Mouse (Mus musculus) myocyte (in vitro differentiated cells): ENCODE results near the gene Nif3l1. TPM values are rescaled to one million over a fixed set of nuclear protein-coding genes. Genes with fewer than 3 reads are reported as not detected.

Source experiments
- H3K27me3 ChIP-seq: one replicate; pipeline ENCODE4 v1.6.1; 2011; ENCODE audit not compliant: control insufficient read depth, insufficient read depth, insufficient read length
- H3K36me3 ChIP-seq: one replicate; pipeline ENCODE4 v1.6.1; 2011; ENCODE audit not compliant: control insufficient read depth, insufficient read depth
- H3K4me2 ChIP-seq: one replicate; pipeline ENCODE4 v1.6.1; 2011; ENCODE audit warnings: low read depth, control low read depth
- H3K4me3 ChIP-seq: one replicate; pipeline ENCODE4 v1.5.1; 2011; ENCODE audit warnings: mild to moderate bottlenecking, control low read depth, moderate library complexity
- H3K79me2 ChIP-seq: one replicate; pipeline ENCODE4 v1.6.1; 2011; ENCODE audit not compliant: control insufficient read depth, insufficient read depth
- H3ac ChIP-seq: one replicate; pipeline ENCODE4 v1.6.1; 2011; ENCODE audit not compliant: control insufficient read depth, insufficient read length
- CEBPB ChIP-seq: IDR thresholded peaks from 2 replicates; pipeline ENCODE4 v1.6.1; 2011; ENCODE audit warnings: mild to moderate bottlenecking, moderate library complexity; ENCODE audit not compliant: poor library complexity, insufficient read depth, severe bottlenecking
- E2F4 ChIP-seq: IDR thresholded peaks from one replicate; pipeline ENCODE4 v1.6.1; 2011; ENCODE audit warnings: mild to moderate bottlenecking, control low read depth, moderate library complexity; ENCODE audit not compliant: insufficient read depth
- MAX ChIP-seq: IDR thresholded peaks from one replicate; pipeline ENCODE4 v1.6.1; 2011; ENCODE audit warnings: low read depth, mild to moderate bottlenecking, control low read depth
- MYOD1 ChIP-seq, 3 experiments: IDR thresholded peaks; one replicate each; pipeline ENCODE4 v1.6.1; 2011; ENCODE audit warnings: control low read depth in 2 of 3, low read depth in 2 of 3, mild to moderate bottlenecking in 2 of 3, moderate library complexity in 1 of 3; ENCODE audit not compliant: insufficient read length in 2 of 3, control insufficient read depth in 1 of 3
- MYOG ChIP-seq, 3 experiments: IDR thresholded peaks; one replicate each; pipeline ENCODE4 v1.6.1; 2011; ENCODE audit warnings: control low read depth in 2 of 3, low read depth in 2 of 3, mild to moderate bottlenecking in 2 of 3; ENCODE audit not compliant: insufficient read length in 2 of 3, control insufficient read depth in 1 of 3, insufficient read depth in 1 of 3
- POLR2A ChIP-seq: IDR thresholded peaks from one replicate; pipeline ENCODE4 v1.6.1; 2011; ENCODE audit warnings: low read depth, mild to moderate bottlenecking, control low read depth, moderate library complexity; ENCODE audit not compliant: insufficient read length
- POLR2AphosphoS2 ChIP-seq: IDR thresholded peaks from one replicate; pipeline ENCODE4 v1.6.1; 2011; ENCODE audit warnings: low read depth, control low read depth; ENCODE audit not compliant: insufficient read length
- REST ChIP-seq: IDR thresholded peaks from one replicate; pipeline ENCODE4 v1.6.1; 2011; ENCODE audit warnings: mild to moderate bottlenecking, control low read depth, moderate library complexity; ENCODE audit not compliant: insufficient read depth, insufficient read length
- SRF ChIP-seq: IDR thresholded peaks from one replicate; pipeline ENCODE4 v1.6.1; 2011; ENCODE audit warnings: low read depth; ENCODE audit not compliant: control insufficient read depth, insufficient read length
- TCF12 ChIP-seq: IDR thresholded peaks from one replicate; pipeline ENCODE4 v1.6.1; 2011; ENCODE audit warnings: mild to moderate bottlenecking, control low read depth; ENCODE audit not compliant: poor library complexity, insufficient read depth, severe bottlenecking
- TCF3 ChIP-seq: IDR thresholded peaks from one replicate; pipeline ENCODE4 v1.6.1; 2011; ENCODE audit warnings: low read depth, control low read depth; ENCODE audit not compliant: insufficient read length
- USF1 ChIP-seq: IDR thresholded peaks from one replicate; pipeline ENCODE4 v1.6.1; 2011; ENCODE audit warnings: low read depth, mild to moderate bottlenecking, control low read depth, moderate library complexity
- polyA plus RNA-seq: library from polyadenylated mRNA; unstranded; fragments of >200 nt; fragmentation: generic; extraction: Trizol; gene quantifications from one replicate; pipeline ENCODE4 v1.2.1, GENCODE M21; 2012; ENCODE audit warnings: missing spikeins

Nif3l1 gene
- polyA plus RNA-seq, 1 experiment, result 30.0 TPM

GRCm38 (mm10) chr1:58507249-58507648, 62.3 kb downstream of the Nif3l1 start:
- Histone ChIP-seq H3K79me2 (peaks cover 30% of the 10 kb centered on the region), H3K4me2 (no peak overlapping the region), H3ac (no peak overlapping the region), H3K36me3 (no peaks in the 10 kb centered on the region), H3K27me3 (no peaks in the 10 kb centered on the region), H3K4me3 (no peak overlapping the region)
- no peak for TF ChIP-seq TCF3
- no peak for TF ChIP-seq MAX
- TF ChIP-seq TCF12, result no peak
- TF ChIP-seq MYOG (IDR thresholded peaks at IDR 0.05; ENCODE audit: control insufficient read depth in 1 of 3, insufficient read depth in 1 of 3, insufficient read length in 2 of 3, low read depth in 2 of 3), result no peak
- no peak for TF ChIP-seq POLR2A
- no peak for TF ChIP-seq CEBPB
- no peak for TF ChIP-seq REST
- no peak for TF ChIP-seq MYOD1 (IDR thresholded peaks at IDR 0.05; ENCODE audit: control insufficient read depth in 1 of 3, insufficient read length in 2 of 3, low read depth in 2 of 3)
- no peak for TF ChIP-seq USF1
- no peak for TF ChIP-seq POLR2AphosphoS2
- TF ChIP-seq E2F4, result no peak
- TF ChIP-seq SRF, result no peak

Other genes starting within 250 kb of the Nif3l1 start
- gene Aox4, start 234.8 kb upstream of the Nif3l1 start, polyA plus RNA-seq, result not detected
- not detected for gene Aox2, start 166.8 kb upstream of the Nif3l1 start, polyA plus RNA-seq
- gene Bzw1, start 52.3 kb upstream of the Nif3l1 start, polyA plus RNA-seq, result 34.7 TPM
- 19.4 TPM for gene Clk1, start 21.1 kb upstream of the Nif3l1 start, polyA plus RNA-seq
- 45.8 TPM for gene Ppil3, start 335 bp downstream of the Nif3l1 start, polyA plus RNA-seq
- gene Orc2, start 60.0 kb downstream of the Nif3l1 start, polyA plus RNA-seq, result 11.5 TPM
- gene Fam126b, start 141.2 kb downstream of the Nif3l1 start, polyA plus RNA-seq, result 1.1 TPM
- gene Ndufb3, start 141.2 kb downstream of the Nif3l1 start, polyA plus RNA-seq, result 130 TPM